Mouse (Mus musculus): ENCODE data around the gene Ethe1. TPM values are rescaled to one million over a fixed set of nuclear protein-coding genes. Genes with fewer than 3 reads are reported as not detected.
A peak's percentile ranks its signal among the peaks of the same experiment; 100 is the strongest.

Gene Ethe1
- total and polyA plus RNA-seq, 3 experiments = 21.0 to 33.3 TPM; not detected in 1

DNA sequence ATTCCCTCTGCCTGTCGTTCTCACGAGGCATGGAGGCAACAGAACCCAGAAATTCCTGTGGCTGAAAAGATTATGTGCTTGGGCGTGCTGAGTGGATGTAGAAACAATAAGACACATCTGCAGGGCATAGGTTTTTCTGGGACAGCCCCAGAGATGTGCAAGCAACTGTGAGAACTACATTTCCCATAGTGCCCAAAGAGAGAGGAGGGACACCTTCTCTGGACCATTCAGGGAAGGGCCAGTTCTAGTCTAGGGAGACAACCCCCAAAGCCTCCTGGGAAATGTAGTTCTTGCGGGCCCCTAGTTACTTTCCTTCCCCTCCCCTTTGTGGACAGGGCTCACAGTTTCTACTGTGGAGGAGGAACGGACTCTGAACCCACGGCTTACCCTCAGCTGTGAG lies 20.7 kb downstream of the Ethe1 start:
- Histone ChIP-seq H3K79me2 (ENCODE audit: control insufficient read depth, insufficient read depth, low read length, poor library complexity) (peaks cover 1% of the 10 kb centered on the region; the same call in 1 of the 2 replicates), H3K4me3 (ENCODE audit: control insufficient read depth in 1 of 2, insufficient read depth in 1 of 2, low read depth in 2 of 2, low read length in 2 of 2) (no peak overlapping the region), H3K27ac (ENCODE audit: control insufficient read depth, low read depth, low read length) (no peak overlapping the region), H3K9ac (ENCODE audit: control insufficient read depth, low read depth, low read length, poor library complexity, severe bottlenecking) (no peak overlapping the region), H3K36me3 (ENCODE audit: control insufficient read depth in 1 of 2, insufficient read depth in 2 of 2, low read length in 2 of 2) (peaks cover 0 to 2% of the 10 kb centered on the region in 2 experiments; a peak in 1 of 4 replicates), H3K9me3 (replicated peaks; ENCODE audit: insufficient read depth, low read length) (no peaks in the 10 kb centered on the region), H3K4me1 (ENCODE audit: control insufficient read depth in 1 of 2, insufficient read depth in 2 of 2, low read length in 2 of 2) (peaks cover 0 to 4% of the 10 kb centered on the region in 2 experiments; a peak in 2 of 4 replicates), H3K27me3 (ENCODE audit: control insufficient read depth in 1 of 2, insufficient read depth in 2 of 2, low read length in 2 of 2) (no peaks in the 10 kb centered on the region)
- DNase-seq (ENCODE audit: low read depth, low spot score) = peak; percentile 71
- TF ChIP-seq KAT2A (conservative IDR thresholded peaks at IDR 0.05; ENCODE audit: low read depth, low read length) (peak; percentile 81), GABPA (IDR thresholded peaks at IDR 0.05; ENCODE audit: low read depth, low read length) (no peak), ZNF384 (IDR thresholded peaks at IDR 0.05; ENCODE audit: low read depth, low read length) (no peak), ELF1 (IDR thresholded peaks at IDR 0.05; ENCODE audit: low read depth, low read length) (0 out of 2 replicates have a peak, but pooled peaks have one; percentile 28), NELFE (IDR thresholded peaks at IDR 0.05; ENCODE audit: low read depth, low read length) (no peak), MXI1 (IDR thresholded peaks at IDR 0.05; ENCODE audit: low read depth, low read length) (no peak), JUND (IDR thresholded peaks at IDR 0.05; ENCODE audit: low read depth, low read length) (no peak), ZMIZ1 (IDR thresholded peaks at IDR 0.05; ENCODE audit: low read depth, low read length) (no peak), MAZ (IDR thresholded peaks at IDR 0.05; ENCODE audit: low read depth, low read length) (no peak), USF1 (IDR thresholded peaks at IDR 0.05; ENCODE audit: low read depth, low read length) (no peak), E2F4 (IDR thresholded peaks at IDR 0.05; ENCODE audit: borderline replicate concordance, low read depth, low read length) (no peak), USF2 (IDR thresholded peaks at IDR 0.05; ENCODE audit: borderline replicate concordance in 1 of 2, insufficient read depth in 1 of 2, low read depth in 1 of 2, low read length in 2 of 2) (no peak), MEF2A (IDR thresholded peaks at IDR 0.05; ENCODE audit: extremely low read depth, insufficient replicate concordance, low read depth, low read length, poor library complexity, severe bottlenecking) (no peak), POLR2AphosphoS2 (IDR thresholded peaks at IDR 0.05; ENCODE audit: low read length) (no peak), TAL1 (IDR thresholded peaks at IDR 0.05; ENCODE audit: low read length) (no peak), ZKSCAN1 (IDR thresholded peaks at IDR 0.05; ENCODE audit: low read depth, low read length) (no peak), ETS1 (IDR thresholded peaks at IDR 0.05; ENCODE audit: low read depth, low read length) (no peak), MAX (IDR thresholded peaks at IDR 0.05; ENCODE audit: low read length) (no peak), POLR2A (IDR thresholded peaks at IDR 0.05; ENCODE audit: control insufficient read depth in 1 of 2, insufficient read depth in 1 of 2, low read depth in 1 of 2, low read length in 2 of 2, poor library complexity in 1 of 2) (no peak), BHLHE40 (IDR thresholded peaks at IDR 0.05; ENCODE audit: borderline replicate concordance, low read depth, low read length) (no peak), CHD2 (IDR thresholded peaks at IDR 0.05; ENCODE audit: low read length) (no peak), HCFC1 (IDR thresholded peaks at IDR 0.05; ENCODE audit: low read depth, low read length) (peak; percentile 97), RCOR1 (IDR thresholded peaks at IDR 0.05; ENCODE audit: low read depth, low read length) (no peak)

Measured in MEL (cell line).